Comparison of ENCODE assay signal across 7 mouse cellular contexts in the genomic region with DNA sequence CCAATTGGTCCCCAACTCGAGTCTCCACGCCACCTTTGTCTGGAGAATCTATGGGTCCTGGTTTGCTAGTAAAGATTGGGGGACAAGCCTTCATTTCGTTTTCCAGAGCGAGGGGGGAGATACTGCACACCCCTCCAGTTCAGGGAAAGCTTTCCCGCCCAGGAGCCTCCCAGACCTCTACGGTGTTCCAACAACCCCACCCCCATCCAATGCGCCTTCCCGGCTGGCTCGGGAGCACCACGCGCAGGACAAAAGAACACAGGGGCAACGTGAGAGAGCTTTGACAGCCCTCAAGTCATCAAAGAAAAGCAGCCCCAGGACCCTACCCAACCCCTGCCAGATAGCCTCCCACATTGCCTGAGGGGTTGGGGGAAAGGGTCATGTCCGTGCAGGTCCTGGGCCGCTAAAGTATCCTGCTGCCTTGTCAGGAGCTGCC. TPM values are rescaled to one million over a fixed set of nuclear protein-coding genes. Genes with fewer than 3 reads are reported as not detected.
DNase-seq lines count a peak whose midpoint lies in the region; ATAC-seq and TF ChIP-seq lines count a peak whose summit lies in the region.

No protein-coding gene starts in this region.

- H3K36me3 ChIP-seq in intestine, postnatal 0 days (ENCODE audit: control insufficient read depth, insufficient read depth) = no peaks in the 10 kb centered on the region

- 1% methylated on average over 14 of the region's 14 CpGs for WGBS in intestine, postnatal 0 days

- peak; percentile 23 for DNase-seq in right cerebral cortex, postnatal 14 days
- no peak for DNase-seq in right cerebral cortex, adult 18-20 months
- peak; percentile 40 for DNase-seq in gastrocnemius, postnatal 10 days
- peak; percentile 35 to 43 for DNase-seq in lung, postnatal 4 days
- peak; percentile 65 for DNase-seq in testis, postnatal 10 days (ENCODE audit: low spot score)

- H3K9me3 ChIP-seq in intestine, postnatal 0 days (ENCODE audit: control insufficient read depth) = no peaks in the 10 kb centered on the region

- peaks cover 13% of the 10 kb centered on the region for H3K27me3 ChIP-seq in intestine, postnatal 0 days (replicated peaks; ENCODE audit: control insufficient read depth, insufficient read depth, low read length)

- H3K9ac ChIP-seq in intestine, postnatal 0 days (ENCODE audit: low read depth, low read length) = 0 out of 2 replicates have a peak overlapping the region, but pooled peaks have one; percentile 26

- H3K4me1 ChIP-seq in cortical plate, adult 2 months (ENCODE audit: control insufficient read depth, insufficient read depth, low read length) = peaks cover 2% of the 10 kb centered on the region; the same call in 1 of the 2 replicates
- 0 out of 2 replicates have a peak, but pooled peaks cover 12% of the 10 kb centered on the region for H3K4me1 ChIP-seq in intestine, postnatal 0 days (replicated peaks; ENCODE audit: control insufficient read depth, insufficient read depth, low read length)

- no peak for ATAC-seq in intestine, postnatal 0 days

- peak overlapping the region; percentile 84 for H3K4me2 ChIP-seq in intestine, postnatal 0 days (replicated peaks; ENCODE audit: low read depth)

- no peak overlapping the region for H3K27ac ChIP-seq in cortical plate, adult 2 months (ENCODE audit: insufficient read depth, low read length)
- no peak overlapping the region for H3K27ac ChIP-seq in intestine, postnatal 0 days (ENCODE audit: low read depth, low read length)

- TF ChIP-seq POLR2A in cortical plate, adult 2 months (IDR thresholded peaks at IDR 0.05; ENCODE audit: extremely low read depth, insufficient read depth, low read length) = no peak

- H3K4me3 ChIP-seq in cortical plate, adult 2 months (ENCODE audit: insufficient read depth, low read length) = peak overlapping the region; percentile 90
- peak overlapping the region; percentile 54 for H3K4me3 ChIP-seq in intestine, postnatal 0 days (ENCODE audit: low read depth, low read length)

- TF ChIP-seq CTCF in cortical plate, adult 2 months (IDR thresholded peaks at IDR 0.05; ENCODE audit: extremely low read depth, insufficient read depth, low read length) = no peak
- TF ChIP-seq CTCF in intestine, postnatal 0 days (IDR thresholded peaks at IDR 0.05; ENCODE audit: low read depth) = no peak; the same call in 1 of the 2 replicates

RNA-seq across cellular contexts. Expression of gene Vcan, which starts 1.2 kb away (rescaled TPM):
- polyA plus RNA-seq in cortical plate, adult 2 months (2012; rRNA removed) = 6.3 and 8.9 TPM in 2 replicates
- 10 to 100 TPM; 42.1 to 69.9 TPM for total RNA-seq in gastrocnemius, postnatal 10 days (2021)
- 4.4 and 5.0 TPM in 2 replicates for polyA plus RNA-seq in intestine, postnatal 0 days (2015; fragmentation: Nextera tagmentation; extraction: Ambion mirVana)
